Comparison of ENCODE assay signal across 9 mouse cellular contexts in the genomic region with DNA sequence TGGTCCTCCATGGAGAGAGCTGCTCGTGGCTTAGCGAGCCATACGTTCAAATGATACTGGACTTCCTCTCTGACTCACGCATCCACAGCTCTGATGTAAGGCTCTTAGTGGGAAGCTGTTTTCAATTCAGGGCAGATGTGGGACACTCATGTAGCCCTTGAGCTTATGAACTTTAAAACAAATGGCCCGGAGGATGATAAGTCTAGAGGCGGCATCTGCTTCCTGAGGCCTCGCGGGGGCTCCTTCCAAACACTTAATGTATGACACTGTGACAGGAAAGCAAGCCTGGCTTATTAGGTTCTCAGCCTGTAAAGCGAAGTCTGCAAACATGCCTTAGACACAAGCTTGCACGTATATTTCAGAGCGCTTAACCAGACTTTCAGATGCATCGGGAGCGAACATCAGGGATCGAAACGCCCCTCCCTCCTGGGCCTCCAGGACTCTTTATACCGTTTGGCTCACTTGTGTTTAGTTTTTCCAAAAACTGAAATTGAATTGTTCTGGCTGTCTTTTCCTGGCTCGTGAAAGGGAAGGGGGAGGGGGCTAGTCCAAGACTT. TPM values are rescaled to one million over a fixed set of nuclear protein-coding genes. Genes with fewer than 3 reads are reported as not detected.
DNase-seq lines count a peak whose midpoint lies in the region; ATAC-seq and TF ChIP-seq lines count a peak whose summit lies in the region.
"Had no signal": no experiment of that assay in that cellular context is flagged by ENCODE, and none has a peak within 500 bp of the region (broad histone marks: within the 10 kb centered on the region; RNA-seq: fewer than 3 reads in every experiment).

No protein-coding gene starts in this region.

- no peaks in the 10 kb centered on the region for H3K27me3 ChIP-seq in heart, embryonic 15.5 days
- no peaks in the 10 kb centered on the region for H3K27me3 ChIP-seq in liver, embryonic 14.5 days (ENCODE audit: control insufficient read depth, insufficient read depth, low read length)

- no peak for TF ChIP-seq POLR2A in brain, embryonic 14.5 days (IDR thresholded peaks at IDR 0.05; ENCODE audit: borderline replicate concordance, extremely low read depth, insufficient read depth, insufficient read length, poor library complexity, severe bottlenecking)

- no peak for TF ChIP-seq EP300 in liver, embryonic 14.5 days (IDR thresholded peaks at IDR 0.05; ENCODE audit: low read depth)

- peak overlapping the region; percentile 43 for H3K4me2 ChIP-seq in heart, embryonic 15.5 days
- no peak overlapping the region for H3K4me2 ChIP-seq in liver, embryonic 14.5 days (ENCODE audit: low read depth)

- H3K4me3 ChIP-seq in heart, embryonic 15.5 days, result peak overlapping the region; percentile 25
- no peak overlapping the region for H3K4me3 ChIP-seq in liver, embryonic 14.5 days (ENCODE audit: insufficient read depth in 1 of 2, low read depth in 2 of 2, low read length in 2 of 2)
- H3K4me3 ChIP-seq: myocyte had no signal

- DNase-seq in embryo, embryonic 10 days (ENCODE audit: low spot score), result peak; percentile 61
- DNase-seq in embryo, embryonic 9.5 days (ENCODE audit: extremely low spot score), result no peak
- peak; percentile 19 for DNase-seq in brain, embryonic 14.5 days (ENCODE audit: low read depth)
- peak in 1 of 3 experiments; percentile 9 for DNase-seq in liver, embryonic 14.5 days (ENCODE audit: low read depth in 3 of 3, low spot score in 3 of 3)
- DNase-seq in layer of hippocampus, adult 8-10 months (ENCODE audit: low spot score in 2 of 2), result no peak
- DNase-seq in thymus, postnatal 0 days (ENCODE audit: low spot score), result no peak
- DNase-seq in natural killer cell, adult 2 months (ENCODE audit: low spot score in 2 of 2), result no peak

- peak overlapping the region; percentile 69 for H3K27ac ChIP-seq in heart, embryonic 15.5 days
- no peak overlapping the region for H3K27ac ChIP-seq in liver, embryonic 14.5 days

- H3K9ac ChIP-seq in heart, embryonic 15.5 days, result 0 out of 2 replicates have a peak overlapping the region, but pooled peaks have one; percentile 6
- no peak overlapping the region for H3K9ac ChIP-seq in liver, embryonic 14.5 days (replicated peaks)

- TF ChIP-seq CTCF in brain, embryonic 14.5 days (IDR thresholded peaks at IDR 0.05; ENCODE audit: borderline replicate concordance, extremely low read depth, insufficient read depth, insufficient read length), result no peak
- no peak for TF ChIP-seq CTCF in liver, embryonic 14.5 days (IDR thresholded peaks at IDR 0.05; ENCODE audit: low read depth)

- 0 out of 2 replicates have a peak, but pooled peaks cover 2% of the 10 kb centered on the region for H3K4me1 ChIP-seq in heart, embryonic 15.5 days (replicated peaks)
- 0 out of 4 replicates have a peak, but pooled peaks cover 0 to 1% of the 10 kb centered on the region in 2 experiments for H3K4me1 ChIP-seq in liver, embryonic 14.5 days (replicated peaks; ENCODE audit: control insufficient read depth in 2 of 2, insufficient read depth in 2 of 2, low read length in 1 of 2)

- peak; percentile 58; the same call in 1 of the 2 replicates for ATAC-seq in heart, embryonic 15.5 days (replicated peaks; ENCODE audit: insufficient number of reproducible peaks, insufficient read depth, low FRiP score, low read depth)
- ATAC-seq in liver, embryonic 14.5 days (ENCODE audit: insufficient read depth), result peak; percentile 23; the same call in 1 of the 2 replicates

- no peaks in the 10 kb centered on the region for H3K36me3 ChIP-seq in heart, embryonic 15.5 days
- no peaks in the 10 kb centered on the region for H3K36me3 ChIP-seq in liver, embryonic 14.5 days (replicated peaks; ENCODE audit: control insufficient read depth, insufficient read depth, low read depth)

- WGBS in heart, embryonic 15.5 days, result 42% methylated on average over 17 of the region's 17 CpGs
- WGBS in liver, embryonic 14.5 days (ENCODE audit: insufficient replicate concordance), result 28% methylated on average over 17 of the region's 17 CpGs

- no peaks in the 10 kb centered on the region for H3K9me3 ChIP-seq in heart, embryonic 15.5 days (replicated peaks)
- no peaks in the 10 kb centered on the region for H3K9me3 ChIP-seq in liver, embryonic 14.5 days (ENCODE audit: control insufficient read depth, low read length)

RNA-seq across cellular contexts. Expression of gene Sash1, which starts 59.4 kb away (rescaled TPM):
- polyA plus RNA-seq in brain, embryonic 14.5 days (2012; rRNA removed), result 10.6 and 18.0 TPM in 2 replicates
- 3.2 and 4.6 TPM in 2 replicates for polyA plus RNA-seq in heart, embryonic 15.5 days (2015; fragmentation: Nextera tagmentation; extraction: Ambion mirVana)
- 1.0 and 1.4 TPM in 2 replicates for polyA plus RNA-seq in liver, embryonic 14.5 days (2012; rRNA removed)
- 0.32 and 0.77 TPM in 2 replicates for polyA plus RNA-seq in liver, embryonic 14.5 days (2014; fragmentation: Nextera tagmentation; extraction: Ambion mirVana)
- 10 to 100 TPM; 74.5 to 87.6 (median 77.0) TPM for total RNA-seq in layer of hippocampus, adult 8-10 months (2022)
- polyA plus RNA-seq in thymus, postnatal 0 days (2015; fragmentation: Nextera tagmentation; extraction: Ambion mirVana), result 1.2 and 1.5 TPM in 2 replicates

Comparison
In these comparisons a context has a peak if more than half of its experiments do, and no peak if none do; other contexts are left out.
1. DNase-seq: peak in embryo, embryonic 10 days (single experiment) and brain, embryonic 14.5 days (single experiment); none in embryo, embryonic 9.5 days (single experiment), layer of hippocampus, adult 8-10 months (0 of 2), thymus, postnatal 0 days (single experiment) and natural killer cell, adult 2 months (0 of 2).